Mouse (Mus musculus) testis, postnatal 10 days (tissue): ENCODE measurements around the gene Cmklr1.

Source experiments
- DNase-seq: peaks from one replicate; pipeline ENCODE4 v3.0.0; 2021; ENCODE audit warnings: low spot score

The Cmklr1 gene

GRCm38 (mm10) chr5:113650035-113650865 is at the start of gene Cmklr1:
Gene Cmklr1, minus strand, starts transcription at chr5:113650426.
- DNase-seq: no peak

- DNase-seq: no peak
These were observed 44.2 kb upstream of the Cmklr1 start for GRCm38 (mm10) chr5:113694415-113694814.

- no peak for DNase-seq
These were observed 43.8 kb upstream of the Cmklr1 start for GRCm38 (mm10) chr5:113694000-113694399.

- no peak for DNase-seq
These were observed 43.0 kb upstream of the Cmklr1 start for GRCm38 (mm10) chr5:113693196-113693755.

GRCm38 (mm10) chr5:113690866-113691265 is 40.6 kb upstream of the Cmklr1 start:
- DNase-seq: no peak

GRCm38 (mm10) chr5:113690069-113690548 is 39.9 kb upstream of the Cmklr1 start:
- DNase-seq: no peak

- DNase-seq: no peak
These were observed 37.3 kb upstream of the Cmklr1 start for GRCm38 (mm10) chr5:113687514-113687913.

- no peak for DNase-seq
These were observed 35.2 kb upstream of the Cmklr1 start for GRCm38 (mm10) chr5:113685471-113685870.

- DNase-seq: no peak
These were observed 33.0 kb upstream of the Cmklr1 start for GRCm38 (mm10) chr5:113683246-113683645.

- no peak for DNase-seq
These were observed 32.2 kb upstream of the Cmklr1 start for GRCm38 (mm10) chr5:113682472-113682871.

- no peak for DNase-seq
These were observed 31.0 kb upstream of the Cmklr1 start for GRCm38 (mm10) chr5:113681219-113681618.

- no peak for DNase-seq
These were observed 29.3 kb upstream of the Cmklr1 start for GRCm38 (mm10) chr5:113679509-113679908.

- DNase-seq: no peak
These were observed 28.7 kb upstream of the Cmklr1 start for GRCm38 (mm10) chr5:113678743-113679452.

- DNase-seq: no peak
These were observed 27.3 kb upstream of the Cmklr1 start for GRCm38 (mm10) chr5:113677541-113677940.

GRCm38 (mm10) chr5:113674851-113675250 is 24.6 kb upstream of the Cmklr1 start:
- DNase-seq: no peak

GRCm38 (mm10) chr5:113672456-113672855 is 22.2 kb upstream of the Cmklr1 start:
- no peak for DNase-seq

GRCm38 (mm10) chr5:113670597-113670996 is 20.4 kb upstream of the Cmklr1 start:
- DNase-seq: no peak

- DNase-seq: no peak
These were observed 19.9 kb upstream of the Cmklr1 start for GRCm38 (mm10) chr5:113670110-113670509.

- no peak for DNase-seq
These were observed 14.5 kb upstream of the Cmklr1 start for GRCm38 (mm10) chr5:113664629-113665195.

- no peak for DNase-seq
These were observed 13.9 kb upstream of the Cmklr1 start for GRCm38 (mm10) chr5:113664127-113664526.

- DNase-seq: no peak
These were observed 10.6 kb upstream of the Cmklr1 start for GRCm38 (mm10) chr5:113660872-113661271.

GRCm38 (mm10) chr5:113654821-113655220 is 4.6 kb upstream of the Cmklr1 start:
- DNase-seq: no peak
